Mouse (Mus musculus): Measurements from ENCODE around the gene Abhd14a. TPM values are rescaled to one million over a fixed set of nuclear protein-coding genes. Genes with fewer than 3 reads are reported as not detected.

Gene Abhd14a
- polyA plus RNA-seq, 1 experiment from 2014 or later = 87.0 TPM

Other genes with a start within 250 kb of the Abhd14a start
- gene Ppm1m, start 247.9 kb downstream of the Abhd14a start, polyA plus RNA-seq (2015; fragmentation: Nextera tagmentation; extraction: Ambion mirVana) = 55.8 and 57.1 TPM in 2 replicates
- 57.2 and 64.1 TPM in 2 replicates for gene Twf2, start 244.6 kb downstream of the Abhd14a start, polyA plus RNA-seq (2015; fragmentation: Nextera tagmentation; extraction: Ambion mirVana)
- gene Tlr9, start 225.1 kb downstream of the Abhd14a start, polyA plus RNA-seq (2015; fragmentation: Nextera tagmentation; extraction: Ambion mirVana) = 0.07 and 0.28 TPM in 2 replicates
- gene Alas1, start 199.0 kb downstream of the Abhd14a start, polyA plus RNA-seq (2015; fragmentation: Nextera tagmentation; extraction: Ambion mirVana) = 107 and 109 TPM in 2 replicates
- gene Poc1a, start 166.6 kb downstream of the Abhd14a start, polyA plus RNA-seq (2015; fragmentation: Nextera tagmentation; extraction: Ambion mirVana) = 22.4 and 32.8 TPM in 2 replicates
- gene Dusp7, start 79.0 kb downstream of the Abhd14a start, polyA plus RNA-seq (2015; fragmentation: Nextera tagmentation; extraction: Ambion mirVana) = 42.3 and 44.2 TPM in 2 replicates
- gene Rpl29, start 18.2 kb downstream of the Abhd14a start, polyA plus RNA-seq (2015; fragmentation: Nextera tagmentation; extraction: Ambion mirVana) = 943 and 957 TPM in 2 replicates
- 40.6 and 43.7 TPM in 2 replicates for gene Acy1, start 9.4 kb downstream of the Abhd14a start, polyA plus RNA-seq (2015; fragmentation: Nextera tagmentation; extraction: Ambion mirVana)
- 34.7 and 44.1 TPM in 2 replicates for gene Abhd14b, start 219 bp downstream of the Abhd14a start, polyA plus RNA-seq (2015; fragmentation: Nextera tagmentation; extraction: Ambion mirVana)
- 115 and 117 TPM in 2 replicates for gene Pcbp4, start 5.6 kb upstream of the Abhd14a start, polyA plus RNA-seq (2015; fragmentation: Nextera tagmentation; extraction: Ambion mirVana)
- 0.57 and 0.64 TPM in 2 replicates for gene Gpr62, start 18.3 kb upstream of the Abhd14a start, polyA plus RNA-seq (2015; fragmentation: Nextera tagmentation; extraction: Ambion mirVana)
- 44.2 and 44.9 TPM in 2 replicates for gene Rrp9, start 28.3 kb upstream of the Abhd14a start, polyA plus RNA-seq (2015; fragmentation: Nextera tagmentation; extraction: Ambion mirVana)
- gene Parp3, start 29.3 kb upstream of the Abhd14a start, polyA plus RNA-seq (2015; fragmentation: Nextera tagmentation; extraction: Ambion mirVana) = 6.8 and 8.5 TPM in 2 replicates
- gene Iqcf1, start 52.3 kb upstream of the Abhd14a start, polyA plus RNA-seq (2015; fragmentation: Nextera tagmentation; extraction: Ambion mirVana) = not detected in 2 replicates
- gene Iqcf5, start 66.9 kb upstream of the Abhd14a start, polyA plus RNA-seq (2015; fragmentation: Nextera tagmentation; extraction: Ambion mirVana) = not detected in 2 replicates
- gene Iqcf3, start 114.0 kb upstream of the Abhd14a start, polyA plus RNA-seq (2015; fragmentation: Nextera tagmentation; extraction: Ambion mirVana) = not detected in 2 replicates
- gene Iqcf4, start 123.3 kb upstream of the Abhd14a start, polyA plus RNA-seq (2015; fragmentation: Nextera tagmentation; extraction: Ambion mirVana) = not detected in 2 replicates
- gene Iqcf6, start 178.9 kb upstream of the Abhd14a start, polyA plus RNA-seq (2015; fragmentation: Nextera tagmentation; extraction: Ambion mirVana) = not detected in 2 replicates
- gene Grm2, start 208.4 kb upstream of the Abhd14a start, polyA plus RNA-seq (2015; fragmentation: Nextera tagmentation; extraction: Ambion mirVana) = 0.14 TPM in 1 of 2 replicates, not detected in the other
- 77.7 and 86.7 TPM in 2 replicates for gene Tex264, start 238.2 kb upstream of the Abhd14a start, polyA plus RNA-seq (2015; fragmentation: Nextera tagmentation; extraction: Ambion mirVana)

Data from embryonic facial prominence, embryonic 15.5 days (tissue).